Mouse (Mus musculus) forebrain, embryonic 13.5 days (tissue): ENCODE data around the gene Gramd1b. TPM values are rescaled to one million over a fixed set of nuclear protein-coding genes. Genes with fewer than 3 reads are reported as not detected.

Source experiments
- ATAC-seq: fragments of 200-750 bp; cut with Nextera tagmentation; 2 replicates; pipeline ENCODE4 v1.8.0; 2017
- H3K27ac ChIP-seq: fragments of 300-500 bp; sonication (generic); 2 replicates; pipeline ENCODE4 v1.5.1; 2015; ENCODE audit warnings: inconsistent platforms, mild to moderate bottlenecking, moderate library complexity
- H3K27me3 ChIP-seq: fragments of 300-500 bp; sonication (generic); 2 replicates; pipeline ENCODE4 v1.6.1; 2015; ENCODE audit warnings: mild to moderate bottlenecking, inconsistent platforms
- H3K36me3 ChIP-seq: fragments of 300-500 bp; sonication (generic); 2 replicates; pipeline ENCODE4 v1.6.1; 2015; ENCODE audit warnings: mild to moderate bottlenecking, inconsistent platforms; ENCODE audit not compliant: poor library complexity, severe bottlenecking
- H3K4me1 ChIP-seq: fragments of 300-500 bp; sonication (generic); 2 replicates; pipeline ENCODE4 v1.6.1; 2015; ENCODE audit warnings: inconsistent platforms
- H3K4me2 ChIP-seq: fragments of 300-500 bp; sonication (generic); 2 replicates; pipeline ENCODE4 v1.6.1; 2015; ENCODE audit warnings: inconsistent platforms, mild to moderate bottlenecking, moderate library complexity
- H3K4me3 ChIP-seq: fragments of 300-500 bp; sonication (generic); 2 replicates; pipeline ENCODE4 v1.5.1; 2015; ENCODE audit warnings: mild to moderate bottlenecking, inconsistent platforms
- H3K9ac ChIP-seq: fragments of 300-500 bp; sonication (generic); 2 replicates; pipeline ENCODE4 v1.6.1; 2015; ENCODE audit warnings: mild to moderate bottlenecking, inconsistent platforms
- H3K9me3 ChIP-seq: fragments of 300-500 bp; sonication (generic); replicated peaks from 2 replicates; pipeline ENCODE4 v1.6.1; 2016; ENCODE audit warnings: inconsistent platforms
- WGBS: fragments of 180-500 bp; shearing (Covaris S2); methylation state at CpG from one replicate; pipeline ENCODE4 v1.1.7; 2015; 5-methylcytosine and 5-hydroxymethylcytosine counted together
- polyA plus RNA-seq: library from polyadenylated mRNA; unstranded; fragments of >200 nt; fragmentation: Nextera tagmentation; extraction: Ambion mirVana; gene quantifications from 2 replicates; pipeline ENCODE4 v1.2.1, GENCODE M21; 2015

Gramd1b gene
- polyA plus RNA-seq, 1 experiment from 2014 or later, result 8.1 TPM

DNA sequence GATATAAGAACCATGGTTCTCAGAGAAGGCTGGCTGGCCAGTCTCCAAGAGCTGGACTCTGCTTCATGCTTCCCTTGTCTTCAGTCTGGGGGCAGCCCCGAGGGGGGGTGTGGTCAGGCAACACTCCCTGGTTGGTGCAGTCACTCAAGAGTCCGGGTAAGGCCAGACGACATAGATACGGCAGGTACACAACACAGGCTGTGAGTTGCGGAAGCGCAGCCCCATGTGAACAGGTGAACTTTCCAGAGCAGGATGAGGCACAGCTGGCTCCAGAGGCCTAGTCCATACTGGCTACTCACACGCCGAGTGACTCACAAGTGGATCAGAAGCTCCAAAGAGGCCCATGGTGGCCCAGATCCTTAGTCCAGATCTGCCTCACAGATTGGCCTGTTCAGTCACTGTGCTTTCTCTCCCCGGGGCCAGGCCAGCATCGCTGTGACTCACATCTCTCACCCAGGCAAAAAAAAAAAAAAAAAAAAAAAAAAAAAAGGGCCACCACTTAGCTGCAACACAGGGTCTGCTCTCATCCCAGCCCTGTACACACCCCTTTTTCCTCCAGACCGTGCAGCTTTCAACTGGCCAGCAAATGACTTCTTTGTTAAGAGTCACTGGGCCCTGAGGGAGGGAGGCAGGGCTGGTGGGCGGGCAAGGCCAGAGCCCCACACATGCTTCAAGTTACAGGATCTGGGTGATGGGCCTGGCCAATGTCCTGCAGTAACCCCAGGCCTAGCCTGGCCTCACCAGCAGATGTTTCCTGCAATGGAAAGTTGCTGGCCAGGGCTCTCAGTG is 210.1 kb downstream of the Gramd1b start:
- Histone ChIP-seq H3K9ac (no peak overlapping the region), H3K4me2 (no peak overlapping the region)
- 60% methylated on average over 12 of the region's 12 CpGs for WGBS

DNA sequence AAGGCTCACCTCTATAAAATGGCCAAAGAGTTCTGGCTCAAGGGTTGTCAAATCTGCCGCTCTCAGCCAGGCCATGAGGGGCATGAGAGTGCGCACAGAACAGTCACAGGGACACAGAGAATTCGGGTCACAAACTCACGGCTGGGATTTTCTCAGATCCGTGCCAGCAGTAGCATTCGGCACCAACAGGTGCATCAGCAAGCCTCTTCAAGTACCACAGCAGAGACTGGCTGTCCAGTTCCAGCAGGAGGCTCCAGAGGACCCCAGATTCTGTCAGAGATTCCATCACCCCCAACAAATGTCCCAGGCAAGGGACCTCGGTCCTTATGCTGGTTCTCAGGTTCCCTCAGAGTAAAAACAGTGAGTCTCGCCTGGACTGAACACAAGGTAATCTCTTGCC is 210.8 kb downstream of the Gramd1b start:
- Histone ChIP-seq H3K36me3 (peaks cover 17% of the 10 kb centered on the region), H3K4me3 (no peak overlapping the region), H3K27me3 (no peaks in the 10 kb centered on the region), H3K4me1 (no peaks in the 10 kb centered on the region), H3K9ac (no peak overlapping the region), H3K27ac (no peak overlapping the region), H3K9me3 (no peaks in the 10 kb centered on the region), H3K4me2 (no peak overlapping the region)
- WGBS, result 91% methylated on average over 8 of the region's 8 CpGs
- no peak for ATAC-seq

More for the DNA sequence above, 210.1 kb downstream of the Gramd1b start:
- H3K4me3 ChIP-seq, result no peak overlapping the region
- H3K36me3 ChIP-seq, result peaks cover 18% of the 10 kb centered on the region
- H3K27ac ChIP-seq, result no peak overlapping the region
- ATAC-seq, result peak; percentile 46
- H3K4me1 ChIP-seq, result no peaks in the 10 kb centered on the region
- no peaks in the 10 kb centered on the region for H3K9me3 ChIP-seq
- H3K27me3 ChIP-seq, result no peaks in the 10 kb centered on the region

DNA sequence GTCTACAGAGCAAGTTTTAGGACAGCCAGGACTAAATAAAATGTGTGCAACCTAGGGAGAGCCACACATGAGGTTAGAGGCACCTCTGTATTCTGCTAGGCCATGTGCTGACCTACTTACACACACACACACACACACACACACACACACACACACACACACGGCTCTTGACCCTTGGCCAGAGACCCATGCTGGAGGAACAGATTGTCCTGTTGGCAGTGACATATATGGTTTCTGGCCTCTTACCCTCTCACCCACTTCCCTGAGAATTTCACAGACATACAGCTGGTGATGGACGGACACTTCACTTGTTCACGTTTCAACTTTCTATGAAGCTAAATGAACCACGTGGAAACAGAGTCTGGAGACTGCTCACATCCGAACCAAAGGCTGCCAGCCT is 212.4 kb downstream of the Gramd1b start:
- Histone ChIP-seq H3K27me3 (no peaks in the 10 kb centered on the region), H3K36me3 (peaks cover 25% of the 10 kb centered on the region)
- WGBS, result 89% methylated on average over 5 of the region's 5 CpGs

DNA sequence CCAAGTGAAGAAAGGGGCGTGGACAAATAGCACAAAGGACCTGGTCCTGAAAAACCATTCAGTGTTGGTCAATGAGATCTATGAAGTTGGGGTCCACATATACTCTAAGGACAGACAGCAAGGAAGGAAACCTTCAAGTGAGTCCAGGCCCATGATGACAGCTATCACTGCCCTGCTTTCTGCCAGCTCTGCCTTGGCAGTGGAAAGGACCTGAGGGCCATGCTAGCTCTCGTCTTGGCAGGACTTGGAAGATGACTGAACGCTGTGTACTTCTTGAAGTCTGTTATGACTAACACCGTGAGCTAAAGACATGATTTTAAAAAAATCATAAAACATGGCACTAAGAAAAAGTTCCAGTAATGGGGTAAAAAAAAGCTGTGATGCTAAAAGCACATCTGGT is 213.4 kb downstream of the Gramd1b start:
- no peak for ATAC-seq
- Histone ChIP-seq H3K9ac (no peak overlapping the region), H3K27me3 (no peaks in the 10 kb centered on the region), H3K27ac (no peak overlapping the region), H3K4me2 (no peak overlapping the region), H3K4me3 (no peak overlapping the region), H3K4me1 (no peaks in the 10 kb centered on the region), H3K9me3 (no peaks in the 10 kb centered on the region), H3K36me3 (peaks cover 29% of the 10 kb centered on the region)
- 92% methylated on average over 4 of the region's 4 CpGs for WGBS

More for the DNA sequence above, 212.4 kb downstream of the Gramd1b start:
- Histone ChIP-seq H3K4me3 (no peak overlapping the region), H3K4me1 (no peaks in the 10 kb centered on the region), H3K27ac (no peak overlapping the region), H3K9me3 (no peaks in the 10 kb centered on the region), H3K4me2 (no peak overlapping the region), H3K9ac (no peak overlapping the region)
- no peak for ATAC-seq

DNA sequence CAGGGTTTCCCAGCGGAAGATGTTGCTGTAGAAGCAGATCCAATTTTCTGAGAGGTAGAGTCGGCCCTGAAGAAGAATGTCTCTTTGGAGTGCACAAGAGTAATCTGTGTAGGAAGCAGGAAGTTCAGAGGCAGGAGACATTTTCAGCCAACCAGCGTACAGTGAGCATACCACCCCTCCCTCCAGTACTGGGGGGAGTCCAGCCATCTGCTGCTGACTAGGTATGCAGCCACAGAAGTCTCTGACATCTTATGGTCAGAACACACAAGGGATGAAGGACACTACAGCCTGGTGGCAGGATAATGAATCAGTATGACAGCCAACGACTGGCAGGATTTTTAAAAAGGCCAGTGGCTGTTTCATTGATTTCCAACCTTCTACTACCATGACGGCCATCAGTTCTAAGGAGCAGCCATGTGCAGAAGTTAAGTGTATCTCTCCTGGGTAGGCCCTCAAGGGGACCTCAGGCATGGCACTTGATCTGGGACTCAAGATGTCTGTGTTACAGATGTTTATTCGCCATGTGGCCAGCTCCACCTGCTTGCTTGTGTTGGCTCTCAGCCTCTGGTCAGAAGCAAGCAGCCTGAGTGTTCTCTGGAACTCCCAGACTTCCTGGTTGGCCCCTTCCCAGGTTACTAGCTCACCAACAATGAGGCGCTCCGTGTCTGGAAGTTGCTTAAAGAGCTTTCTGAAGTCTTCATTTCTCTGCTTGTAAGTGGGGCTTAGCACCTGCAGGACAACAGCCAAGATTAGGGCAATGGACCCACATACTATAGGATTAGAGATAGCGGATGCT is 214.1 kb downstream of the Gramd1b start:
- H3K4me1 ChIP-seq, result no peaks in the 10 kb centered on the region
- no peak overlapping the region for H3K4me3 ChIP-seq
- no peak overlapping the region for H3K27ac ChIP-seq
- H3K27me3 ChIP-seq, result no peaks in the 10 kb centered on the region
- no peak overlapping the region for H3K9ac ChIP-seq
- H3K36me3 ChIP-seq, result peaks cover 31% of the 10 kb centered on the region
- WGBS, result 89% methylated on average over 9 of the region's 9 CpGs
- no peak for ATAC-seq
- no peak overlapping the region for H3K4me2 ChIP-seq
- H3K9me3 ChIP-seq, result no peaks in the 10 kb centered on the region

DNA sequence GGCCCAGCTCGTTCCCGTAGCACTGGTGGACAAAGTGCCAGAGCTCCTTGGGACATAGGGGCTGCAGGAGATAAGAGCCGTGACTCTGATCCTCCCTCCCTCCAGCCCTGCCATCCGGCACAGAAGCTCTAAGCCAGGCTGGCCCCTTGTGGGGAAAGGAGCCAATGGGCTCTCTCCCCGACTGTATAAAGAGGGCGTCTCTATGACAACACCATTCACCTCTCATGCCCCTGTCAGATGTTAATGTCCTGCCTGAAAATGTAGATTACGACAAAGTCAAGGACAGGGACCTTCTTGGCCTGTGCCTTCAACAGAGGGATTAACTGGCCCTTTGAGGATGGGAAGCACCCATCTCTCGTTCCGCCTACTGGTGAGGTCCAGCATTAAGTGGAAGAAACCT is 219.4 kb downstream of the Gramd1b start:
- H3K9me3 ChIP-seq, result no peaks in the 10 kb centered on the region
- no peak overlapping the region for H3K27ac ChIP-seq
- H3K4me2 ChIP-seq, result no peak overlapping the region
- H3K4me1 ChIP-seq, result no peaks in the 10 kb centered on the region
- ATAC-seq, result no peak
- peaks cover 69% of the 10 kb centered on the region for H3K36me3 ChIP-seq
- H3K9ac ChIP-seq, result no peak overlapping the region
- H3K4me3 ChIP-seq, result no peak overlapping the region
- no peaks in the 10 kb centered on the region for H3K27me3 ChIP-seq
- 74% methylated on average over 9 of the region's 9 CpGs for WGBS

DNA sequence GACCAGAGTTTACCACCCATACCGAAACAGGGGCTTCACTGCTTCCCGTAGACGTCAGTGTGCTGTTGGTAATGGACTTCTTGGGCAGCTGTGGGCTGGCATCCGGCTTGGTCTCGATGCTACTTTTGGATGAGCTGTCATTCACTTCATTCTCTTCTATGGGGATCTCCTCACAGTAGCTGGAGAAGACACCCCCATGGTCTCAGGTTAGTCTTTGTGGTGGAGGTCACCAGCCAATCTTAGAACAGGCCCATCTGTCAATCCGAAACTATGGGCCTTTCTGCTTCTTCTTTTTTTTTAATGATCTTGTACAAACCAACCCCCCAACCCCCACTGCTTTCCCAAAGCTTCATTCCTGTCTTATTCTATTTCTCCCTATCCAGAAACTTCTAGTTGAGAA is 221.3 kb downstream of the Gramd1b start:
- no peak overlapping the region for H3K27ac ChIP-seq
- WGBS, result 98% methylated on average over 6 of the region's 6 CpGs

DNA sequence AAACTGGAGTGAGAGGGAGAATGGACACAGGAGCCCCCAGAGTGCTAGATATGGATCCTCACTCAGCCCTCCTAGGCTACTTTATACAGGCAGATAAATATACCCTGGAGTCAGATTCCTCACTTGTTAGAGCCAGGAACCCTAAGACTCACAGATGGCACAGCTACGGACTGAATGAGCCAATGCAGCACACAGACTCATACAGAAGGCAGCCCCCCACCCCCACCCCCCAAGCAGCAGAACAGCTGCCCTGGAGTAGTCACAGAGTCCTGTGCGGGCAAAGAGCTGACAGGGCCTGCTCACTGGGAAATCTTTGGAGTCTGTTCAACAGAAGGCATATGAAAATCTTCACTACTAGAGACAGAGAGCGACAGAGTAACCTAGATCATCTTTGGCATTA is 223.9 kb downstream of the Gramd1b start:
- Histone ChIP-seq H3K27ac (no peak overlapping the region), H3K4me2 (no peak overlapping the region), H3K36me3 (peaks cover 93% of the 10 kb centered on the region), H3K4me3 (no peak overlapping the region), H3K4me1 (no peaks in the 10 kb centered on the region), H3K27me3 (no peaks in the 10 kb centered on the region), H3K9ac (no peak overlapping the region), H3K9me3 (no peaks in the 10 kb centered on the region)
- WGBS, result 77% methylated on average over 3 of the region's 3 CpGs
- peak; percentile 45; the same call in 1 of the 2 replicates for ATAC-seq

More for the DNA sequence above, 221.3 kb downstream of the Gramd1b start:
- no peaks in the 10 kb centered on the region for H3K27me3 ChIP-seq
- H3K4me2 ChIP-seq, result no peak overlapping the region
- no peak overlapping the region for H3K4me3 ChIP-seq
- no peaks in the 10 kb centered on the region for H3K9me3 ChIP-seq
- no peak for ATAC-seq
- H3K36me3 ChIP-seq, result peaks cover 79% of the 10 kb centered on the region
- H3K9ac ChIP-seq, result no peak overlapping the region
- H3K4me1 ChIP-seq, result no peaks in the 10 kb centered on the region

DNA sequence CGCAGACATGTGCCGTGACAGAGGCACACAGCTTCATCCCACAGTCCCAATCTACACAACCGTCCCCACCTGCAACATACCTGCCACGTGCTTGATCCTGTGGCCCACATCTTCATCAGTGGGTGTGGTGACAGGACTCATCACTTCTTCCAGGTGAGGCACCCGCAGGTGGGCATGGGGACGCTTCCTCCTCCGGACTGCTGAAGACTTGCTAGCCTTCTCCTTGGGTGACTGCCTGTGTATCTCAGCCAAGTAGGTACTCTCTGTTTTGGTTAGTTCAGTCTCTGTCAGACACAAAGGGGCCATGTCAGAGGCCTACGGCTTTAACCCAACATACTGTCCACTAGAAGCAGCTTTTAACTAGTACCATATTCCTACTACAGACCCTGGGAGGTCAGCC is 226.9 kb downstream of the Gramd1b start:
- Histone ChIP-seq H3K4me2 (no peak overlapping the region), H3K9ac (no peak overlapping the region), H3K4me3 (no peak overlapping the region), H3K36me3 (peaks cover 87% of the 10 kb centered on the region), H3K27me3 (no peaks in the 10 kb centered on the region), H3K4me1 (no peaks in the 10 kb centered on the region), H3K27ac (no peak overlapping the region), H3K9me3 (no peaks in the 10 kb centered on the region)
- 94% methylated on average over 8 of the region's 8 CpGs for WGBS
- ATAC-seq, result no peak

DNA sequence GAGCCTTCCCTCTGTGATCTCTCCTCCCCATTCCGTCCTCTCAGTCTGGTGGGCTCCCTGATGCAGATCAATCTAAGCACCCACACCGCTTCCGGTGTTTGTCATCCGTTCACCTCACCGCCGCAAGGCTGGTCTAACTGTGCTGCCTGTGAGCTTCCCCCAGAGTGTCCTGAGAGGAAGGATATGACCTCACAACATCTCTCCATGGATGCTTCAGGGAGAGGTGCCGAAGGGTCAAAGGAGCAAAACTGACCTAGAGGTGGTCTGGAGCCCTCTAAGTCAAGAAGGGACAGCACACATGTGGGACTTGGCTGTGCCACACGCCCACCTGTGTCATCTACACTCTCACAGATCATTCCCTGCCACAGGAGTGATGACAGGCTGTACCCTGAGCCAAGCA is 228.8 kb downstream of the Gramd1b start:
- Histone ChIP-seq H3K4me3 (no peak overlapping the region), H3K9me3 (no peaks in the 10 kb centered on the region), H3K27ac (no peak overlapping the region), H3K36me3 (peaks cover 89% of the 10 kb centered on the region), H3K4me1 (no peaks in the 10 kb centered on the region), H3K27me3 (no peaks in the 10 kb centered on the region), H3K9ac (no peak overlapping the region), H3K4me2 (no peak overlapping the region)
- 94% methylated on average over 8 of the region's 8 CpGs for WGBS
- ATAC-seq, result no peak

DNA sequence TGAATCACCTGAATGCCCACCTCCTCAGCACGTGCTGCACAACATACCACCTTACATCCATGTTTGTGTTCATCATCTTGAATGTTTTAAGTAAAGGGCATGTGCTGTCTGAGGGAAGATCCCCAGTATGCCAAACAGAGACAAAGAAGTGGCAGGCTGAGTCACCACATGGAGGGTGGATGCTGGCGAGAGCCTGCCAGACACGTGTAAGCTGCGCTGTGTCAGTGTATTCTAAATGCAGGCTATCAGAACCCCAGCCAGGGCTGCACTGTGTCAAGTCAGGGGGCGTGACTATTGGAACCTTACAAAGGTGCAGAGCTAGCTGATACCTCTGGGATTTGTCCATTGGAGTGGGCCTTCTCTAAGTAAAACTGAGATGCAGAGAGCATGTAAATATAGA is 229.7 kb downstream of the Gramd1b start:
- H3K4me1 ChIP-seq, result no peaks in the 10 kb centered on the region
- WGBS, result 91% methylated on average over 5 of the region's 5 CpGs
- no peak overlapping the region for H3K4me3 ChIP-seq
- ATAC-seq, result no peak
- no peak overlapping the region for H3K27ac ChIP-seq
- H3K9ac ChIP-seq, result no peak overlapping the region
- H3K4me2 ChIP-seq, result no peak overlapping the region
- H3K9me3 ChIP-seq, result no peaks in the 10 kb centered on the region
- peaks cover 89% of the 10 kb centered on the region for H3K36me3 ChIP-seq
- H3K27me3 ChIP-seq, result no peaks in the 10 kb centered on the region
